Mouse (Mus musculus): ENCODE results near the gene Olfr522. TPM values are rescaled to one million over a fixed set of nuclear protein-coding genes. Genes with fewer than 3 reads are reported as not detected.

Olfr522 gene
- total and polyA plus RNA-seq, 3 experiments: not detected

- Histone ChIP-seq H3K9ac (ENCODE audit: insufficient read depth, low read depth) (peak overlapping the region; percentile 93), H3K4me1 (ENCODE audit: control insufficient read depth in 1 of 2, insufficient read depth in 2 of 2) (peaks cover 0 to 22% of the 10 kb centered on the region in 2 experiments; a peak in 1 of 4 replicates), H3K9me3 (replicated peaks; ENCODE audit: low read length) (no peaks in the 10 kb centered on the region), H3K36me3 (replicated peaks in 1 of 2; ENCODE audit: control insufficient read depth in 1 of 2, insufficient read depth in 1 of 2, low read length in 1 of 2) (peaks cover 10 to 55% of the 10 kb centered on the region in 2 experiments), H3K4me3 (replicated peaks in 1 of 3; ENCODE audit: low read depth in 2 of 3, low read length in 2 of 3, poor library complexity in 1 of 3) (peak overlapping the region; percentile 55 to 98 (median 94)), H3K79me2 (replicated peaks; ENCODE audit: control insufficient read depth, extremely low read depth, insufficient read depth, poor library complexity, severe bottlenecking) (no peaks in the 10 kb centered on the region), H3K27ac (ENCODE audit: insufficient read depth, low read depth) (peak overlapping the region; percentile 47), H3K27me3 (replicated peaks) (no peaks in the 10 kb centered on the region), H3K4me2 (ENCODE audit: insufficient read depth, low read depth, poor library complexity, severe bottlenecking) (peak overlapping the region; percentile 65)
- dilution Hi-C loops (cut with MboI; ENCODE audit: extremely low pct_ligation_motif_present, extremely low pct_unique_long_range_greater_than_20kb, low sequenced_read_pairs) (no loop called here), in situ Hi-C loops (cut with MboI; ENCODE audit: low pct_ligation_motif_present, low pct_unique_long_range_greater_than_20kb, low sequenced_read_pairs) (loop anchor here (5.0 to 10.0 kb wide), 3 partner anchors 41 to 223 kb away; partner anchors contain the start of gene Adam8)
- TF ChIP-seq POLR2AphosphoS2 (IDR thresholded peaks at IDR 0.05; ENCODE audit: low read depth, low read length) (no peak), NRF1 (IDR thresholded peaks at IDR 0.05; ENCODE audit: low read depth, low read length) (no peak), ETS1 (conservative IDR thresholded peaks at IDR 0.05; ENCODE audit: low read depth, low read length) (no peak), KAT2A (IDR thresholded peaks at IDR 0.05; ENCODE audit: insufficient replicate concordance, low read length) (no peak), USF1 (IDR thresholded peaks at IDR 0.05; ENCODE audit: low read depth, low read length) (no peak), TCF12 (IDR thresholded peaks at IDR 0.05; ENCODE audit: low read depth, low read length) (no peak), CHD2 (IDR thresholded peaks at IDR 0.05; ENCODE audit: low read length) (no peak), CTCF (conservative IDR thresholded peaks at IDR 0.05 in 1 of 2, IDR thresholded peaks at IDR 0.05 in 1 of 2; ENCODE audit: low read depth in 2 of 2, low read length in 2 of 2) (no peak), POLR2A (IDR thresholded peaks at IDR 0.05; ENCODE audit: low read depth, low read length) (no peak)
- DNase-seq (ENCODE audit: extremely low read depth): no peak
Measured at GRCm38 (mm10) chr7:140138021-140138310, 26.6 kb downstream of the Olfr522 start.

DNA sequence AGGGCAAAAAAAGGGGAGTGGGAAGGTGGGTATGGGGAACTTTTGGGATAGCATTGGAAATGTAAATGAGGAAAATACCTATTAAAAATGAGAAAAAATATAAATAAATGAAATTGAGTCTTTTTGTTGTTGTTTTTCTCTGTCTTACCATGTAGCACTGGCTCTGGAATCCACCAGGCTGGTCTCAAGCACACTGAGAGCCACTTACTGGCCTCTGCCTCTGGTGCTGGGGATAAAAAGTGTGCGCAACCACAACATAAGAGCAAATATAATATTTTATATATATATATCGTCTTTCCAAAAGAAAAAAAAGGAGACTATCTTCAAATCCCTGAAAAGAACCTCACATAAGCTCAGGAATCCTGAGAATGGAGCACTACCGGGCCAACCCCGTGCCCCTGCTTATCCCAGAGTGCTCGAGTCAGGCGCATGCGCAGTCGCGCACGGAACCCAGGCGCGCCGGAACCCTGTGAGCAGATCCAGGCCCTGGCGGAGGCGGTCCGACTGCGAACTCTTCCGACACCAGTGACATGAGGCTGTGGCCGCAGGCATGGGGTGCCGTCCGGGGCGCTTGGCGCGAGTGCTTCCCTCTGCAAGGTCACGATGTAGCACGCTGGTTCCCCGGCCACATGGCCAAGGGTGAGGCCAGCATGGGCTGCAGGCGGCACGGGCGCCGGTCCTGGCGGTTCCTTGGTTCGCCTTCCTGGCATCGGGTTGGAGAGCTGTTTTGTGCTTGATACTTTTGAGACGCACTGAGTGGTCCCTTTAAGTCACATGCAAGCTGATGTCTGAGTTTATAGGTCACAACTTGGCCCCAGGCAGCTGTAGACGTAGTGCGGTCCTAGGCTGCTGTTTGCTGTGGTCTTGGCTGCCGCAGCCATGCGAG lies 27.2 kb downstream of the Olfr522 start, which contains the start of gene Mtg1:
Gene Mtg1 (plus strand): TSS at position 430 of the 886 bp plus-strand sequence.
- Histone ChIP-seq H3K27ac (ENCODE audit: insufficient read depth, low read depth) (peak within 1 kb of the TSS; percentile 47), H3K4me2 (ENCODE audit: insufficient read depth, low read depth, poor library complexity, severe bottlenecking) (peak within 1 kb of the TSS; percentile 65), H3K9ac (ENCODE audit: insufficient read depth, low read depth) (peak within 1 kb of the TSS; percentile 93), H3K9me3 (replicated peaks; ENCODE audit: low read length) (no peaks in the 10 kb centered on the region), H3K4me1 (ENCODE audit: control insufficient read depth in 1 of 2, insufficient read depth in 2 of 2) (peaks cover 0 to 22% of the 10 kb centered on the region in 2 experiments; a peak in 1 of 4 replicates), H3K4me3 (replicated peaks in 1 of 3; ENCODE audit: low read depth in 2 of 3, low read length in 2 of 3, poor library complexity in 1 of 3) (peak within 1 kb of the TSS; percentile 55 to 98 (median 94)), H3K27me3 (replicated peaks) (no peaks in the 10 kb centered on the region), H3K79me2 (replicated peaks; ENCODE audit: control insufficient read depth, extremely low read depth, insufficient read depth, poor library complexity, severe bottlenecking) (no peaks in the 10 kb centered on the region), H3K36me3 (replicated peaks in 1 of 2; ENCODE audit: control insufficient read depth in 1 of 2, insufficient read depth in 1 of 2, low read length in 1 of 2) (peaks cover 12 to 55% of the 10 kb centered on the region in 2 experiments)
- peak; percentile 95 for DNase-seq (ENCODE audit: extremely low read depth)
- in situ Hi-C loops (cut with MboI; ENCODE audit: low pct_ligation_motif_present, low pct_unique_long_range_greater_than_20kb, low sequenced_read_pairs): loop anchor here (5.0 to 10.0 kb wide), 3 partner anchors 40 to 223 kb away; partner anchors contain the start of gene Adam8
- dilution Hi-C loops (cut with MboI; ENCODE audit: extremely low pct_ligation_motif_present, extremely low pct_unique_long_range_greater_than_20kb, low sequenced_read_pairs): no loop called here
- no peak for TF ChIP-seq MAZ (IDR thresholded peaks at IDR 0.05; ENCODE audit: low read depth, low read length)
- TF ChIP-seq ETS1 (conservative IDR thresholded peaks at IDR 0.05; ENCODE audit: low read depth, low read length): no peak
- TF ChIP-seq MYC (IDR thresholded peaks at IDR 0.05; ENCODE audit: low read depth, low read length): peak; percentile 98
- peak; percentile 22; the same call in 1 of the 2 replicates for TF ChIP-seq RCOR1 (conservative IDR thresholded peaks at IDR 0.05; ENCODE audit: low read depth, low read length)
- peak; percentile 92 for TF ChIP-seq POLR2AphosphoS2 (IDR thresholded peaks at IDR 0.05; ENCODE audit: low read depth, low read length)
- TF ChIP-seq EP300 (IDR thresholded peaks at IDR 0.05; ENCODE audit: low read length): no peak
- TF ChIP-seq HCFC1 (IDR thresholded peaks at IDR 0.05; ENCODE audit: low read depth, low read length): peak; percentile 97
- TF ChIP-seq ELF1 (IDR thresholded peaks at IDR 0.05; ENCODE audit: low read depth, low read length): peak; percentile 81
- no peak; the same call in 1 of the 2 replicates for TF ChIP-seq UBTF (IDR thresholded peaks at IDR 0.05; ENCODE audit: low read depth, low read length)
- no peak for TF ChIP-seq E2F4 (IDR thresholded peaks at IDR 0.05; ENCODE audit: insufficient replicate concordance, low read depth, low read length)
- TF ChIP-seq MEF2A (IDR thresholded peaks at IDR 0.05; ENCODE audit: borderline replicate concordance, low read depth, low read length): peak; percentile 85
- TF ChIP-seq TCF12 (IDR thresholded peaks at IDR 0.05; ENCODE audit: low read depth, low read length): peak; percentile 98
- TF ChIP-seq MAFK (IDR thresholded peaks at IDR 0.05; ENCODE audit: insufficient replicate concordance, low read length): no peak
- TF ChIP-seq IRF4 (IDR thresholded peaks at IDR 0.05; ENCODE audit: low read depth, low read length): peak; percentile 83
- TF ChIP-seq NRF1 (IDR thresholded peaks at IDR 0.05; ENCODE audit: low read depth, low read length): peak; percentile 93
- TF ChIP-seq TBP (conservative IDR thresholded peaks at IDR 0.05; ENCODE audit: low read depth, low read length): peak; percentile 88
- TF ChIP-seq USF1 (IDR thresholded peaks at IDR 0.05; ENCODE audit: low read depth, low read length): peak; percentile 9; the same call in 1 of the 2 replicates
- TF ChIP-seq ZKSCAN1 (IDR thresholded peaks at IDR 0.05; ENCODE audit: borderline replicate concordance, low read depth, low read length): no peak
- peak; percentile 86; the same call in 1 of the 2 replicates for TF ChIP-seq KAT2A (IDR thresholded peaks at IDR 0.05; ENCODE audit: insufficient replicate concordance, low read length)
- TF ChIP-seq ZNF384 (IDR thresholded peaks at IDR 0.05; ENCODE audit: low read depth, low read length): no peak
- TF ChIP-seq CHD1 (IDR thresholded peaks at IDR 0.05; ENCODE audit: low read depth, low read length): no peak
- TF ChIP-seq CHD2 (IDR thresholded peaks at IDR 0.05; ENCODE audit: low read length): no peak
- no peak for TF ChIP-seq SMC3 (IDR thresholded peaks at IDR 0.05; ENCODE audit: low read depth, low read length)
- peak; percentile 93 for TF ChIP-seq POLR2A (IDR thresholded peaks at IDR 0.05; ENCODE audit: low read depth, low read length)
- peak; percentile 97 for TF ChIP-seq MAX (IDR thresholded peaks at IDR 0.05; ENCODE audit: low read length)
- peak; percentile 39; the same call in 1 of the 2 replicates for TF ChIP-seq BHLHE40 (IDR thresholded peaks at IDR 0.05; ENCODE audit: low read depth, low read length)
- TF ChIP-seq CTCF (conservative IDR thresholded peaks at IDR 0.05 in 1 of 2, IDR thresholded peaks at IDR 0.05 in 1 of 2; ENCODE audit: low read depth in 2 of 2, low read length in 2 of 2): no peak
- peak; percentile 63 for TF ChIP-seq NELFE (IDR thresholded peaks at IDR 0.05; ENCODE audit: low read depth, low read length)

Data from CH12.LX (cell line).